Mouse (Mus musculus) C2C12 (cell line): ENCODE measurements around the gene Litaf. TPM values are rescaled to one million over a fixed set of nuclear protein-coding genes. Genes with fewer than 3 reads are reported as not detected.

Source experiments
- H3K27me3 ChIP-seq: one replicate; pipeline ENCODE4 v1.6.1; 2011; ENCODE audit not compliant: control insufficient read depth, insufficient read depth, insufficient read length
- H3K36me3 ChIP-seq: one replicate; pipeline ENCODE4 v1.6.1; 2011; ENCODE audit not compliant: control insufficient read depth, insufficient read depth
- H3K4me3 ChIP-seq: one replicate; pipeline ENCODE4 v1.5.1; 2011; ENCODE audit warnings: mild to moderate bottlenecking, control low read depth; ENCODE audit not compliant: poor library complexity, insufficient read depth, severe bottlenecking
- H3K79me2 ChIP-seq: one replicate; pipeline ENCODE4 v1.6.1; 2011; ENCODE audit not compliant: control insufficient read depth, insufficient read depth
- H3K79me3 ChIP-seq: one replicate; pipeline ENCODE4 v1.6.1; 2011; ENCODE audit warnings: low read depth, control low read depth
- H3ac ChIP-seq: one replicate; pipeline ENCODE3; 2011; ENCODE audit warnings: low read depth; ENCODE audit not compliant: control insufficient read depth, insufficient read length
- CEBPB ChIP-seq: IDR thresholded peaks from one replicate; pipeline ENCODE4 v1.6.1; 2011; ENCODE audit warnings: low read depth, mild to moderate bottlenecking, control low read depth, moderate library complexity
- CTCF ChIP-seq: IDR thresholded peaks from one replicate; pipeline ENCODE4 v1.5.1; 2011; ENCODE audit not compliant: control insufficient read depth, insufficient read depth, insufficient read length
- FOSL1 ChIP-seq: IDR thresholded peaks from one replicate; pipeline ENCODE4 v1.8.0; 2011; ENCODE audit warnings: mild to moderate bottlenecking, low read length; ENCODE audit not compliant: poor library complexity, insufficient read depth, severe bottlenecking
- MAX ChIP-seq: IDR thresholded peaks from one replicate; pipeline ENCODE4 v1.6.1; 2011; ENCODE audit warnings: mild to moderate bottlenecking, control low read depth
- MYOD1 ChIP-seq: IDR thresholded peaks from one replicate; pipeline ENCODE4 v1.6.1; 2011; ENCODE audit warnings: low read depth; ENCODE audit not compliant: control insufficient read depth, insufficient read length
- MYOG ChIP-seq: IDR thresholded peaks from one replicate; pipeline ENCODE4 v1.6.1; 2011; ENCODE audit not compliant: control insufficient read depth, insufficient read length; ENCODE audit errors: extremely low read depth
- USF1 ChIP-seq: IDR thresholded peaks from one replicate; pipeline ENCODE4 v1.6.1; 2011; ENCODE audit warnings: low read depth, mild to moderate bottlenecking, control low read depth, moderate library complexity
- polyA plus RNA-seq: library from polyadenylated mRNA; unstranded; fragments of >200 nt; fragmentation: generic; extraction: Trizol; gene quantifications from one replicate; pipeline ENCODE4 v1.2.1, GENCODE M21; 2012; ENCODE audit warnings: missing spikeins

Gene Litaf
- polyA plus RNA-seq, 1 experiment = 116 TPM

DNA sequence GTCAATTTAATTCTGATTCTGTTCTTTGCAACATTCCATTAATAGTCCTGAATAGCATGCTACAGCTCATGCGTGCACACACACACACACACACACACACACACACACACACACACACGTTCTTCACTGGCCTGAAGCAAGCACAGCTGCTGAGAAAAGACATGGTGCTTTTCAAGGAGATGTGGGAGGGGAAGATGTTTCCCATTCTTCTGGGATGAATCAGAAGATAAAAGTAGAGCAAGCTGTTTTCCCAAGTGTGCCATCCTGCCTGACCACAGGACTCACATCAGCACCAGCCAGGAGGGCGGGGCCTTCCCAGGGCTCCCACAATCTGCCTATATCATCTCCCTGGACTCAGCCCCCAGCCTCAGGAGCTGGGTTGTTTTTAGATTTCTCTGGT is 41.1 kb downstream of the Litaf start:
- H3K79me2 ChIP-seq = no peaks in the 10 kb centered on the region
- TF ChIP-seq MYOD1 (peak; percentile 88), MAX (peak; percentile 67), FOSL1 (peak; percentile 45), CTCF (no peak), USF1 (no peak), MYOG (no peak), CEBPB (no peak)
- no peak overlapping the region for H3K4me3 ChIP-seq
- H3K79me3 ChIP-seq = no peaks in the 10 kb centered on the region
- H3K27me3 ChIP-seq = no peaks in the 10 kb centered on the region
- no peak overlapping the region for H3ac ChIP-seq
- no peaks in the 10 kb centered on the region for H3K36me3 ChIP-seq

DNA sequence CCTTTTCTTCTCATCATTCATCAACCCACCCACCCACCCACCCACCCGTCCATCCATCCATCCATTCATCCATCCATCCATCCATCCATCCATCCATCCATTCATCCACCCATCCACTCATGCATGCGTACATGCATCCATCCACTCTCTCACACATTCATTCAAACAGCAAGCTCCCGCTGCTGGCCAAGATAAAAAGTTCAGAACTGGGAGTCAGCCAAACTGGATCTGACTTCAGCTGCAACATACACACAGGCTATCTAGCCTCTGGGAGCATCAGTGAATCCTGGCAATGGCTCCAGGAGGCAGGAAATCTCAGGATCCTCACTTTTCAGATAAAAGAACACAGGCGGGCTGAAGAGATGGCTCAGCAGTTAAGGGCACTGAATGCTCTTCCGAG is 42.3 kb downstream of the Litaf start:
- Histone ChIP-seq H3K79me3 (no peaks in the 10 kb centered on the region), H3K36me3 (no peaks in the 10 kb centered on the region), H3K79me2 (no peaks in the 10 kb centered on the region), H3ac (no peak overlapping the region), H3K4me3 (no peak overlapping the region), H3K27me3 (no peaks in the 10 kb centered on the region)
- TF ChIP-seq CTCF = no peak
- TF ChIP-seq FOSL1 = no peak
- TF ChIP-seq MYOD1 = no peak
- TF ChIP-seq MAX = no peak
- no peak for TF ChIP-seq MYOG
- no peak for TF ChIP-seq USF1
- TF ChIP-seq CEBPB = no peak

DNA sequence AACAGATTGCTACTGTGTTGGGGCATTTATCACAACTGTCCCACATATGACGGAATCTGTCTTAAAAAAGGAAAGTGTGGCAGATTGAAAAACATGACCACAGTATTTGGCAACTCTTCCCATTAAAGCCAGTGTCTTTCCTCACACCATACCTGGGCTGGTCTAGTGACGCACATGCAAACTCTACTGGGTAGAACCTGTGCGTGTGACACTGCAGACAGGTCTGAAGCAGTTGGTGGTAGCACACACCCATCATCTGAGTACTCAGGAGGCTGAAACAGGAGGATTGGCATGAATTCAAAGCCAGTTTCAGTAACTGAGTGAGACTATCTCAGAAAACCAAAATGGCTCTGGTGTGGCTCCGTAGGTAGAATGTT is 43.9 kb downstream of the Litaf start:
- Histone ChIP-seq H3K79me2 (no peaks in the 10 kb centered on the region), H3K4me3 (no peak overlapping the region), H3ac (no peak overlapping the region), H3K79me3 (no peaks in the 10 kb centered on the region), H3K36me3 (no peaks in the 10 kb centered on the region), H3K27me3 (no peaks in the 10 kb centered on the region)
- TF ChIP-seq USF1 (no peak), CEBPB (no peak), FOSL1 (no peak), MYOG (no peak), MAX (no peak), MYOD1 (no peak), CTCF (no peak)

DNA sequence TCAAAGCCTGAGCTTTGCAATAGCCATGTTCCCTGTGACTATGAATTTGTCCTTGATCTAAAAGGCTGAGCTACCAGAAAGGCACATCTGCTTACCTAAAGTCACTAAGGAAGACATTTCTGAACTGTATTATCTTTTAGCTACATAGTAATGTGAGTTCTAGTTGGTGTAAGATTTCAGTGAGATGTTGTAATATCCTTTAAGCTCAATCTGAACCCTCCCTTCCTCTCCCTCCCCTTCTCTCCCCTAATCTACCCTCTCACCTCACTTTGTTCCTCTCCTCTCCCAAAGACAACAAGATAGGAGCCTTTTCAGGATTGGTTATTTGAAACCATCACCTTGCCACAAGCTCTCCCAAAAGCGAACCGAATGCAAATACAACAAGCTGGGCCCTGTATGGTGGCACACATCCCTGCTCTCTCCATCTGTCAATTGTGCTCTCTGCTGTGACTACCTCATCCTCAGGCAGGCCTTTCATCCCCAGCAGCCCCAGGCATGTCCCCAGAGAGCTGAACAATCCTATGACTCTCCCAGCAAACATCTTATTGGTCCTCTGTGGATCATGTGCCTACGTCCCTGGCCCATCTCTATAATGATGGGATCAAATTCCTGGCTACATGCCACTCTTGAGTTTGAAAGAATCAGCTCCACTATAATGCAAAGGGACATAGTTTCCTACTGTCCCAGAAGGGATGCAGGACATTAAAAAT is 44.4 kb downstream of the Litaf start:
- no peaks in the 10 kb centered on the region for H3K79me3 ChIP-seq
- no peaks in the 10 kb centered on the region for H3K79me2 ChIP-seq
- no peak overlapping the region for H3ac ChIP-seq
- H3K4me3 ChIP-seq = no peak overlapping the region
- no peaks in the 10 kb centered on the region for H3K27me3 ChIP-seq
- H3K36me3 ChIP-seq = no peaks in the 10 kb centered on the region
- no peak for TF ChIP-seq CTCF
- TF ChIP-seq FOSL1 = no peak
- TF ChIP-seq CEBPB = peak; percentile 68
- no peak for TF ChIP-seq MAX
- no peak for TF ChIP-seq MYOD1
- no peak for TF ChIP-seq MYOG
- peak; percentile 98 for TF ChIP-seq USF1

DNA sequence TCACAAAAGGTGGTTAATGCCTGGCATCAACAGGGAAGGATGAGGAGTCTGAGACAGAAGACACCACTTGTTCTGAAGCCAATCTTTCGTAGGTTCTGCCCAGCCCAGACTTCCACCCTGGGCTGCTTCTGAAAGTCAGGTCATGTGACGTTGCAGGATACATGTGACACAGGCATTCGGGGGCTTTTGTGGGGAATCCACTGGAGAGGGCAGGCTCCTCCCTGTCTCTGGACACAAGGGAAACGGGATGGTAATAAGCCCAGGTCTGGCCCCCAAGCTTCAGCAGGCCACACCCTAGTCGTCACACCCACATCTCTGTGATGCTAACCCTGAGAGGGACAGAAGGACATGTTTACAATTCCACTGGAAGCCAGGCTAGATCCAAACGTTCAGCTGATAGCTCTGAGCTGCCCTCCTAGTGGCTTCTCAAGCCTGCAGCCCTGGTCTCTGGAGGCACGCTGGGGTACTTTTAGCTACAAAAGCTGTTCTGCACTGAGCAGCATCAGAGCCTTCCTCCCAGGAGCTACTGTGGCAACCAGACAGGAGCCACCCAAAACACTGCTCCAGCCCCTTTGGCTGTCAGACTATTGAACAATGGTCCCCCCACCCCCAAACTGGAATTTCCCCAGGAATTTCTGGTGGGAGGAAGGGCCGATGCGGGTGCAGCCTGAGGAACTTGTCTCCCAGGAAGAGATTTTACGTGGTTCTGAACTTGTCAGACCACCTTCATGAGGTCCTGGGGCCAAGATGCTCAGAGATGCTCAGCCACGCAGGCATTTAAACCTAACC is 48.0 kb downstream of the Litaf start:
- no peaks in the 10 kb centered on the region for H3K79me3 ChIP-seq
- no peaks in the 10 kb centered on the region for H3K36me3 ChIP-seq
- no peaks in the 10 kb centered on the region for H3K27me3 ChIP-seq
- no peaks in the 10 kb centered on the region for H3K79me2 ChIP-seq
- no peak overlapping the region for H3K4me3 ChIP-seq
- H3ac ChIP-seq = no peak overlapping the region
- TF ChIP-seq MYOD1 (no peak), FOSL1 (no peak), MAX (no peak), USF1 (peak; percentile 56)

DNA sequence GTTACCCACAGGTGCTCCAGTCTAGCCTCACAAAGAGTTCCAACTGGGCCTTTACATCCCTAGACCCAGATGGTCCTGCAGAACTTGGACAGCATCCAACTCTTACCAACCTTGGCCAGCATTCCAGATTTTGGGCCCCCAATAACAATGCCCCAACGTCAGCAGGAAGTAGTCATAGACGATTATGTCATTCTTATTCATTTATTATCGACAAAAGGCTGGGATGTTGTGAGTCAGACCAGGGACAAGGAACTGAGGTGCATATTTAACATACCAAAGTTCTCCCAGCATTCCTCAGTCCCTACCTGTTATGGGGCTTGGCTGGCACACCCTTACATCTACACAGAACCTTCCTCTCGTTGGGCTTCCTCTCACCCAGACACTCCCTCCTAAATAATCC is 49.6 kb downstream of the Litaf start:
- Histone ChIP-seq H3K36me3 (no peaks in the 10 kb centered on the region), H3K4me3 (no peak overlapping the region), H3K79me2 (no peaks in the 10 kb centered on the region), H3ac (no peak overlapping the region), H3K27me3 (no peaks in the 10 kb centered on the region), H3K79me3 (no peaks in the 10 kb centered on the region)
- no peak for TF ChIP-seq CEBPB
- no peak for TF ChIP-seq CTCF
- no peak for TF ChIP-seq MAX
- TF ChIP-seq USF1 = no peak
- no peak for TF ChIP-seq FOSL1
- TF ChIP-seq MYOD1 = no peak
- TF ChIP-seq MYOG = no peak
